Mouse (Mus musculus): ENCODE results near the gene Pqbp1. TPM values are rescaled to one million over a fixed set of nuclear protein-coding genes. Genes with fewer than 3 reads are reported as not detected.
"Not testable (repeated sequence)": the region's sequence is repeated elsewhere in the genome, so short reads cannot be mapped to it uniquely, and the experiment has no call there.

The Pqbp1 gene
- polyA plus RNA-seq, 1 experiment from 2014 or later = 115 TPM

GRCm38 (mm10) chrX:7919601-7920383, 20.7 kb upstream of the Pqbp1 start, which contains the start of gene Pcsk1n:
TSS of gene Pcsk1n (plus strand) at chrX:7919822.
- no peak within 1 kb of the TSS for H3K9ac ChIP-seq
- H3K36me3 ChIP-seq = no peaks in the 10 kb centered on the region
- H3K4me1 ChIP-seq = 0 out of 2 replicates have a peak, but pooled peaks cover 5% of the 10 kb centered on the region
- ATAC-seq (ENCODE audit: borderline replicate concordance, extremely low read depth, low FRiP score, low TSS enrichment) = no peak; the same call in 1 of the 2 replicates
- no peak within 1 kb of the TSS for H3K27ac ChIP-seq
- peaks cover 54% of the 10 kb centered on the region for H3K27me3 ChIP-seq
- 0 out of 2 replicates have a peak within 1 kb of the TSS, but pooled peaks have one; percentile 18 for H3K4me2 ChIP-seq
- 0 out of 2 replicates have a peak within 1 kb of the TSS, but pooled peaks have one; percentile 7 for H3K4me3 ChIP-seq
- 14% methylated on average over 36 of the region's 40 CpGs for WGBS
- no peaks in the 10 kb centered on the region for H3K9me3 ChIP-seq

GRCm38 (mm10) chrX:7917960-7918359, 18.9 kb upstream of the Pqbp1 start:
- not testable (repeated sequence) for ATAC-seq (ENCODE audit: borderline replicate concordance, extremely low read depth, low FRiP score, low TSS enrichment); H3K9me3 ChIP-seq; H3K9ac ChIP-seq; H3K36me3 ChIP-seq; H3K4me2 ChIP-seq; H3K4me1 ChIP-seq; H3K4me3 ChIP-seq; H3K27ac ChIP-seq
- peaks cover 38% of the 10 kb centered on the region for H3K27me3 ChIP-seq
- 73% methylated on average over 6 of the region's 6 CpGs for WGBS

GRCm38 (mm10) chrX:7915669-7916068, 16.6 kb upstream of the Pqbp1 start:
- not testable (repeated sequence) for H3K4me1 ChIP-seq; H3K27ac ChIP-seq; H3K36me3 ChIP-seq; H3K4me2 ChIP-seq; H3K9me3 ChIP-seq; H3K9ac ChIP-seq; H3K4me3 ChIP-seq; ATAC-seq (ENCODE audit: borderline replicate concordance, extremely low read depth, low FRiP score, low TSS enrichment)
- peaks cover 15% of the 10 kb centered on the region for H3K27me3 ChIP-seq
- 22% methylated on average over 3 of the region's 3 CpGs for WGBS

- H3K27me3 ChIP-seq = no peaks in the 10 kb centered on the region
- no peak overlapping the region for H3K4me2 ChIP-seq
- no peak overlapping the region for H3K27ac ChIP-seq
- no peak overlapping the region for H3K4me3 ChIP-seq
- 0 out of 2 replicates have a peak, but pooled peaks cover 3% of the 10 kb centered on the region for H3K36me3 ChIP-seq
- H3K9ac ChIP-seq = no peak overlapping the region
- 50% methylated on average over 6 of the region's 6 CpGs for WGBS
- ATAC-seq (ENCODE audit: borderline replicate concordance, extremely low read depth, low FRiP score, low TSS enrichment) = no peak
- no peaks in the 10 kb centered on the region for H3K9me3 ChIP-seq
- no peaks in the 10 kb centered on the region for H3K4me1 ChIP-seq
Observed at GRCm38 (mm10) chrX:7910473-7910872, 11.4 kb upstream of the Pqbp1 start.

- H3K9ac ChIP-seq; H3K4me2 ChIP-seq; H3K36me3 ChIP-seq; H3K27ac ChIP-seq; ATAC-seq (ENCODE audit: borderline replicate concordance, extremely low read depth, low FRiP score, low TSS enrichment); H3K9me3 ChIP-seq; H3K4me3 ChIP-seq; H3K4me1 ChIP-seq; H3K27me3 ChIP-seq: not testable (repeated sequence)
- 85% methylated on average over 4 of the region's 4 CpGs for WGBS
Observed at GRCm38 (mm10) chrX:7909242-7909641, 10.2 kb upstream of the Pqbp1 start, which contains the start of gene Gm10490. TSS of gene Gm10490 (plus strand) at chrX:7909542.

GRCm38 (mm10) chrX:7907735-7908134, 8.7 kb upstream of the Pqbp1 start, which contains the start of gene Gm10491:
TSS of gene Gm10491 (minus strand) at chrX:7907835.
- 79% methylated on average over 5 of the region's 5 CpGs for WGBS

GRCm38 (mm10) chrX:7904441-7904840, 5.4 kb upstream of the Pqbp1 start:
- WGBS = 88% methylated on average over 5 of the region's 5 CpGs
- no peaks in the 10 kb centered on the region for H3K9me3 ChIP-seq
- H3K36me3 ChIP-seq = 0 out of 2 replicates have a peak, but pooled peaks cover 3% of the 10 kb centered on the region
- no peaks in the 10 kb centered on the region for H3K4me1 ChIP-seq
- ATAC-seq (ENCODE audit: borderline replicate concordance, extremely low read depth, low FRiP score, low TSS enrichment) = no peak
- no peak overlapping the region for H3K4me3 ChIP-seq
- H3K27ac ChIP-seq = no peak overlapping the region
- H3K27me3 ChIP-seq = no peaks in the 10 kb centered on the region
- H3K4me2 ChIP-seq = no peak overlapping the region
- no peak overlapping the region for H3K9ac ChIP-seq

More at GRCm38 (mm10) chrX:7907735-7908134, 8.7 kb upstream of the Pqbp1 start, which contains the start of gene Gm10491:
- 0 out of 2 replicates have a peak, but pooled peaks cover 3% of the 10 kb centered on the region for H3K36me3 ChIP-seq
- H3K4me3 ChIP-seq = no peak within 1 kb of the TSS
- no peak within 1 kb of the TSS for H3K4me2 ChIP-seq
- no peaks in the 10 kb centered on the region for H3K4me1 ChIP-seq
- no peak within 1 kb of the TSS for H3K27ac ChIP-seq
- H3K9ac ChIP-seq = no peak within 1 kb of the TSS
- no peaks in the 10 kb centered on the region for H3K9me3 ChIP-seq
- no peak for ATAC-seq (ENCODE audit: borderline replicate concordance, extremely low read depth, low FRiP score, low TSS enrichment)
- no peaks in the 10 kb centered on the region for H3K27me3 ChIP-seq

- H3K36me3 ChIP-seq = peaks cover 6% of the 10 kb centered on the region; the same call in 1 of the 2 replicates
- WGBS = 23% methylated on average over 12 of the region's 13 CpGs
- no peaks in the 10 kb centered on the region for H3K27me3 ChIP-seq
- no peaks in the 10 kb centered on the region for H3K9me3 ChIP-seq
- H3K4me1 ChIP-seq = no peaks in the 10 kb centered on the region
- ATAC-seq (ENCODE audit: borderline replicate concordance, extremely low read depth, low FRiP score, low TSS enrichment) = no peak
- H3K4me3 ChIP-seq = peak overlapping the region; percentile 60
- H3K9ac ChIP-seq = peak overlapping the region; percentile 32
- peak overlapping the region; percentile 58 for H3K4me2 ChIP-seq
- peak overlapping the region; percentile 75; the same call in 1 of the 2 replicates for H3K27ac ChIP-seq
Observed at GRCm38 (mm10) chrX:7898211-7898610, 858 bp downstream of the Pqbp1 start.

GRCm38 (mm10) chrX:7883841-7884567, 15.1 kb downstream of the Pqbp1 start, which contains the start of gene Slc35a2:
TSS of gene Slc35a2 (plus strand) at chrX:7884028.
- 7% methylated on average over 44 of the region's 49 CpGs for WGBS
- H3K36me3 ChIP-seq = no peaks in the 10 kb centered on the region
- no peaks in the 10 kb centered on the region for H3K27me3 ChIP-seq
- H3K4me3 ChIP-seq = peak within 1 kb of the TSS; percentile 62
- no peaks in the 10 kb centered on the region for H3K9me3 ChIP-seq
- peak; percentile 92 for ATAC-seq (ENCODE audit: borderline replicate concordance, extremely low read depth, low FRiP score, low TSS enrichment)
- H3K27ac ChIP-seq = peak within 1 kb of the TSS; percentile 85
- H3K4me1 ChIP-seq = 0 out of 2 replicates have a peak, but pooled peaks cover 6% of the 10 kb centered on the region
- H3K9ac ChIP-seq = peak within 1 kb of the TSS; percentile 32
- H3K4me2 ChIP-seq = peak within 1 kb of the TSS; percentile 62

- ATAC-seq (ENCODE audit: borderline replicate concordance, extremely low read depth, low FRiP score, low TSS enrichment) = peak; percentile 15; the same call in 1 of the 2 replicates
- Histone ChIP-seq H3K4me2 (peak overlapping the region; percentile 82), H3K4me3 (no peak overlapping the region), H3K9me3 (no peaks in the 10 kb centered on the region), H3K9ac (no peak overlapping the region), H3K4me1 (0 out of 2 replicates have a peak, but pooled peaks cover 6% of the 10 kb centered on the region), H3K36me3 (no peaks in the 10 kb centered on the region), H3K27me3 (no peaks in the 10 kb centered on the region), H3K27ac (no peak overlapping the region)
- WGBS = 4% methylated on average over 11 of the region's 11 CpGs
Observed at GRCm38 (mm10) chrX:7879819-7880218, 19.2 kb downstream of the Pqbp1 start.

- no peaks in the 10 kb centered on the region for H3K27me3 ChIP-seq
- H3K4me1 ChIP-seq = 0 out of 2 replicates have a peak, but pooled peaks cover 6% of the 10 kb centered on the region
- peak; percentile 14; the same call in 1 of the 2 replicates for ATAC-seq (ENCODE audit: borderline replicate concordance, extremely low read depth, low FRiP score, low TSS enrichment)
- H3K36me3 ChIP-seq = peaks cover 4% of the 10 kb centered on the region; the same call in 1 of the 2 replicates
- H3K9ac ChIP-seq = peak overlapping the region; percentile 37
- H3K4me3 ChIP-seq = peak overlapping the region; percentile 46
- peak overlapping the region; percentile 82 for H3K4me2 ChIP-seq
- H3K9me3 ChIP-seq = no peaks in the 10 kb centered on the region
- 34% methylated on average over 21 of the region's 21 CpGs for WGBS
- no peak overlapping the region for H3K27ac ChIP-seq
Observed at GRCm38 (mm10) chrX:7878495-7878894, 20.6 kb downstream of the Pqbp1 start.

Measured in lung, embryonic 15.5 days (tissue).